Comparison of ENCODE assay signal across 13 mouse cellular contexts in the genomic region with DNA sequence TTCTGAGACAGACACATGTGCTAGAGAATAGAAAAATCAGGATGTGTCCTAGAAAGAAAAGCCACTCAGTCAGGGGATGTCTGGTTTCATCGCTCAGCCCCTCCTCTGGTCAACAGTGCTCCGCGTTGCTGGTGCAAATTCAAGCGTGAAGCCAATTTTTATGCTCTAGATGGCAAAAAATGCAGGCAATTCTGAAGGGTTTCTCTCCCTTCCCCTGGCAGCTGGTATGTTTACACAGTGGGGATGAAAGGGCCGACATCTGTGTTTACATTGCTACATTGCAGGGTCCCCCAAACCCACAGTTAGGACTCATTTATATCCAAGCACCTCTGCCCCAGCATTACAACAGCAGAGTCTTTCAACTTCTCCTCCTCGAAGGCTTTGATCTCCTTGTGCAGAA.
A peak's percentile ranks its signal among the peaks of the same experiment; 100 is the strongest.
DNase-seq lines count a peak whose midpoint lies in the region; ATAC-seq and TF ChIP-seq lines count a peak whose summit lies in the region.
"Had no signal": no experiment of that assay in that cellular context is flagged by ENCODE, and none has a peak within 500 bp of the region (broad histone marks: within the 10 kb centered on the region; RNA-seq: fewer than 3 reads in every experiment).

No protein-coding gene starts in this region.

- peak; percentile 54 to 61 for DNase-seq in cerebellum, postnatal 10 days
- no peak for DNase-seq in cerebellum, adult 2 months
- peak; percentile 89 for DNase-seq in Muller cell, postnatal 12 days (ENCODE audit: inconsistent ontology term)
- DNase-seq in lung, postnatal 36 days: peak; percentile 5
- no peak for DNase-seq in frontal cortex, postnatal 36 days (ENCODE audit: low spot score in 2 of 2)
- no peak for DNase-seq in left cerebral cortex, postnatal 10 days (ENCODE audit: extremely low spot score in 1 of 2, low spot score in 2 of 2)
- no peak for DNase-seq in heart, postnatal 14 days
- DNase-seq: adrenal gland, postnatal 14 days; cerebellum, adult 9-10 months; gastrocnemius, adult 2 months had no signal

- no peaks in the 10 kb centered on the region for H3K36me3 ChIP-seq in forebrain, embryonic 12.5 days (replicated peaks)
- H3K36me3 ChIP-seq: hindbrain, embryonic 15.5 days; stomach, embryonic 15.5 days had no signal

- H3K9me3 ChIP-seq in forebrain, embryonic 12.5 days: no peaks in the 10 kb centered on the region
- H3K9me3 ChIP-seq: hindbrain, embryonic 15.5 days; stomach, embryonic 15.5 days had no signal

- no peak overlapping the region for H3K9ac ChIP-seq in forebrain, embryonic 12.5 days
- H3K9ac ChIP-seq: hindbrain, embryonic 15.5 days; stomach, embryonic 15.5 days had no signal

- intact Hi-C loops in left cerebral cortex, postnatal 10 days (cut with DNase I): no loop called here
- intact Hi-C loops in heart, postnatal 14 days (cut with DNase I): no loop called here

- no peak overlapping the region for H3K4me2 ChIP-seq in forebrain, embryonic 12.5 days
- H3K4me2 ChIP-seq: hindbrain, embryonic 15.5 days; stomach, embryonic 15.5 days had no signal

- TF ChIP-seq POLR2A in cerebellum, adult 2 months (IDR thresholded peaks at IDR 0.05; ENCODE audit: borderline replicate concordance, insufficient read depth, low read length): no peak

- peak; percentile 88 for ATAC-seq in forebrain, embryonic 12.5 days (ENCODE audit: low FRiP score)

- 29% methylated on average over 6 of the region's 6 CpGs for whole genome bisulfite sequencing in cerebellum, adult 2 months
- WGBS in forebrain, embryonic 12.5 days: 34% methylated on average over 6 of the region's 6 CpGs

- no peak overlapping the region for H3K27ac ChIP-seq in cerebellum, adult 2 months (ENCODE audit: insufficient read depth, low read length)
- H3K27ac ChIP-seq in forebrain, embryonic 12.5 days: no peak overlapping the region
- H3K27ac ChIP-seq: gastrocnemius, adult 2 months; hindbrain, embryonic 15.5 days; stomach, embryonic 15.5 days had no signal

- H3K27me3 ChIP-seq in cerebellum, adult 2 months (ENCODE audit: control insufficient read depth, insufficient read depth, low read length): no peaks in the 10 kb centered on the region
- H3K27me3 ChIP-seq in forebrain, embryonic 12.5 days: no peaks in the 10 kb centered on the region
- H3K27me3 ChIP-seq: hindbrain, embryonic 15.5 days; stomach, embryonic 15.5 days had no signal

- H3K4me3 ChIP-seq in cerebellum, adult 2 months (replicated peaks; ENCODE audit: insufficient read depth, low read depth, low read length): no peak overlapping the region
- H3K4me3 ChIP-seq in forebrain, embryonic 12.5 days (replicated peaks): no peak overlapping the region
- H3K4me3 ChIP-seq: gastrocnemius, adult 2 months; hindbrain, embryonic 15.5 days; stomach, embryonic 15.5 days had no signal

- H3K4me1 ChIP-seq in cerebellum, adult 2 months (ENCODE audit: control insufficient read depth, insufficient read depth, low read length): no peaks in the 10 kb centered on the region
- H3K4me1 ChIP-seq in forebrain, embryonic 12.5 days: peaks cover 5% of the 10 kb centered on the region; the same call in 1 of the 2 replicates
- H3K4me1 ChIP-seq: stomach, embryonic 15.5 days had no signal

- no peak for TF ChIP-seq CTCF in cerebellum, adult 2 months (IDR thresholded peaks at IDR 0.05; ENCODE audit: borderline replicate concordance, insufficient read depth, low read depth, low read length)

Comparison
In these comparisons a context has a peak if more than half of its experiments do, and no peak if none do; other contexts are left out.
1. DNase-seq: peak in cerebellum, postnatal 10 days (2 of 2), Muller cell, postnatal 12 days (single experiment) and lung, postnatal 36 days (single experiment); none in cerebellum, adult 2 months (0 of 2), frontal cortex, postnatal 36 days (0 of 2), left cerebral cortex, postnatal 10 days (0 of 2) and heart, postnatal 14 days (0 of 2).